Mouse (Mus musculus) ES-E14 (cell line): ENCODE results near the gene Dock4. TPM values are rescaled to one million over a fixed set of nuclear protein-coding genes. Genes with fewer than 3 reads are reported as not detected.

Experiments
- DNase-seq: peaks from one replicate; pipeline ENCODE4 v3.0.0-alpha.2; 2013; ENCODE audit warnings: low read depth, low spot score
- H3K27ac ChIP-seq: 2 replicates; pipeline ENCODE4 v1.5.1; 2012; ENCODE audit warnings: low read depth, mild to moderate bottlenecking, low read length, moderate library complexity, mixed read lengths; ENCODE audit not compliant: poor library complexity, insufficient read depth, severe bottlenecking
- H3K36me3 ChIP-seq: 2 replicates; pipeline ENCODE4 v1.6.1; 2012; ENCODE audit warnings: mild to moderate bottlenecking, low read length, moderate library complexity, mixed read lengths; ENCODE audit not compliant: control insufficient read depth, poor library complexity, insufficient read depth, severe bottlenecking
- H3K4me1 ChIP-seq, 2 experiments: fragments of 150-350 bp in 1 of 2; sonication (generic) in 1 of 2; 2 replicates each; pipeline ENCODE4 v1.6.1; 2012; ENCODE audit warnings: low read length in 2 of 2, mild to moderate bottlenecking in 1 of 2, mixed read lengths in 1 of 2; ENCODE audit not compliant: control insufficient read depth in 2 of 2, insufficient read depth in 2 of 2, poor library complexity in 1 of 2
- H3K4me3 ChIP-seq, 2 experiments: fragments of 150-350 bp in 1 of 2; sonication (generic) in 1 of 2; 2 replicates each; pipeline ENCODE4 v1.5.1; 2012; ENCODE audit warnings: low read length in 2 of 2, low read depth in 1 of 2, mild to moderate bottlenecking in 1 of 2, mixed read lengths in 1 of 2; ENCODE audit not compliant: insufficient read depth in 1 of 2, poor library complexity in 1 of 2, severe bottlenecking in 1 of 2
- H3K9ac ChIP-seq: 2 replicates; pipeline ENCODE4 v1.6.1; 2012; ENCODE audit warnings: low read depth, mild to moderate bottlenecking, low read length, mixed read lengths; ENCODE audit not compliant: poor library complexity, insufficient read depth, severe bottlenecking
- H3K9me3 ChIP-seq: fragments of 150-350 bp; sonication (generic); 2 replicates; pipeline ENCODE4 v1.6.1; 2012; ENCODE audit warnings: low read depth, mild to moderate bottlenecking, low read length; ENCODE audit not compliant: control insufficient read depth, insufficient read depth
- CHD2 ChIP-seq: IDR thresholded peaks from 2 replicates; pipeline ENCODE4 v1.6.1; 2014; ENCODE audit warnings: mild to moderate bottlenecking, low read depth, low read length, inconsistent platforms
- HCFC1 ChIP-seq: IDR thresholded peaks from 2 replicates; pipeline ENCODE4 v1.6.1; 2012; ENCODE audit warnings: low read length, inconsistent platforms, borderline replicate concordance; ENCODE audit not compliant: insufficient read depth
- MAFK ChIP-seq: IDR thresholded peaks from 2 replicates; pipeline ENCODE4 v1.6.1; 2014; ENCODE audit warnings: mild to moderate bottlenecking, low read depth, low read length, inconsistent platforms; ENCODE audit not compliant: insufficient read depth
- ZC3H11A ChIP-seq: IDR thresholded peaks from 2 replicates; pipeline ENCODE4 v1.6.1; 2012; ENCODE audit warnings: low read depth, mild to moderate bottlenecking, inconsistent platforms, low read length, borderline replicate concordance
- ZNF384 ChIP-seq: IDR thresholded peaks from 2 replicates; pipeline ENCODE4 v1.6.1; 2012; ENCODE audit warnings: low read depth, low read length, inconsistent platforms
- in situ Hi-C, 2 experiments: fragments of 600-800 bp; cut with MboI; formaldehyde crosslinking; loops; one replicate each; pipeline ENCODE4 v1.15.1; 2025; ENCODE audit warnings: low sequenced_read_pairs in 2 of 2, inconsistent platforms in 1 of 2; ENCODE audit not compliant: unreplicated experiment in 2 of 2
- total RNA-seq: library from RNA; depleted of rRNA; stranded (reverse); fragments of 300-350 nt; gene quantifications from 2 replicates; pipeline ENCODE4 v1.2.3, GENCODE M21; 2012

Gene Dock4
- total RNA-seq, 1 experiment: 7.9 TPM

DNA sequence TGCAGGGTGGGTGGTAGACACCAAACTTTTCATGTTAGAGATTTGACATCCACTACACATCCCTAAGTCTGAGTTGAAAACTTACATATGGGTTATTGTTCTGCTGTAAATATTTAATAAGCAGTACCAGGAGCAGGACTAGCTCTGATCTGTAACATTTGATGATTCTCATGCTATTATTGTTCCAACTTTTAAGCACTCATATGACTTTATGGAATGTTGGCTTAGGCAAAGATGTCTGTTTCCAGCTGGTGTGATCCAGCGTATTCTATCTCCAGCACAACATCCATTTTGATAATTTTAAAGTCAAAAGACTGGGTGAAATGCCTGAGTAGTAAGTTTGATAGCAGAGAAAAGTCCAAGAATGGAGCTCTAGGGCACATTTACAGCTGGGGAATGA, 261.4 kb downstream of the Dock4 start:
- no peak for DNase-seq
- Histone ChIP-seq H3K27ac (no peak overlapping the region), H3K4me1 (peaks cover 0 to 5% of the 10 kb centered on the region in 2 experiments; a peak in 1 of 4 replicates), H3K4me3 (no peak overlapping the region), H3K9ac (no peak overlapping the region), H3K9me3 (no peaks in the 10 kb centered on the region; the same call in 1 of the 2 replicates), H3K36me3 (no peaks in the 10 kb centered on the region)
- TF ChIP-seq CHD2 (no peak), HCFC1 (no peak), ZC3H11A (no peak), ZNF384 (no peak), MAFK (no peak)
- in situ Hi-C loops: no loop called here

DNA sequence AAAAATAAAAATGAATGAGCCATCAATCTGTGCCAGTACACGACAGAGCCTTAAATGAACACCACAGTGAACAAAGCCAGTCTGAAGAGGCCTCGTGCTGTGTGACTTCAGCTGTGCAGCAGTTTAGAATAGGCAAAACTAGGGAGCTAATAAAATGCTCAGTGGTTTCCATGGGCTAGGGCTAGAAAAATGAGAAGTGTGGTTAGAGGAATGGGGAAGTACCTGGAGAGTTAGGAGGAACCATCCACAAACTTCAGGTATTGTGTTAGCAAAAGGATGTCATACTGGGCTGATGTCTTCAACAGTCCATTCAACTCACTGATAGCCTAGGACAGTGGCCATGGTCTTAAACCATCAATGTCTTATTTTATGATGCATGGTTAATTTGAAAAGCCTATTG, 263.3 kb downstream of the Dock4 start:
- Histone ChIP-seq H3K4me3 (no peak overlapping the region), H3K27ac (no peak overlapping the region), H3K9me3 (no peaks in the 10 kb centered on the region; the same call in 1 of the 2 replicates), H3K9ac (no peak overlapping the region), H3K36me3 (no peaks in the 10 kb centered on the region), H3K4me1 (peaks cover 0 to 4% of the 10 kb centered on the region in 2 experiments; a peak in 1 of 4 replicates)
- DNase-seq: no peak
- in situ Hi-C loops: no loop called here
- TF ChIP-seq MAFK: no peak
- TF ChIP-seq ZC3H11A: no peak
- TF ChIP-seq CHD2: no peak
- TF ChIP-seq HCFC1: no peak
- TF ChIP-seq ZNF384: no peak

DNA sequence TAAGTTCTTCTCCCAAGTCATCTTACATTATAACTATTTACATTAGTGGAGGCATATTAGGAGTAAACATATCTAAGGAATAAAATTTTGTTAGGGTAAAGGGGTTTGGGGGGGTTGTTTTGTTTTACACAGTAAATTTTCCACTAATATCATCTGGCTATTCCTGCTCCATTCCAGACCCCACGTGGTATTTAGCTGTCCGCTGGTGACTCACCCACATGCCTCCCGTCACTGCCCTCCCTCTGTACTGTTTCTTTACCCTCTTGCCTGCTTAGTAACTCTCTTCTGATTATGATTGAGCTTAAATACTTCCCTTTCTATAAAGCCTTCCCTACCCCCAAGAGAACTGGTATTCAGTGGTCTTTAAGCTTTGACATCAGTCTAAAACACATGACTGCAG, 266.5 kb downstream of the Dock4 start:
- DNase-seq: no peak
- Histone ChIP-seq H3K27ac (no peak overlapping the region), H3K9ac (no peak overlapping the region), H3K36me3 (no peaks in the 10 kb centered on the region), H3K4me1 (no peaks in the 10 kb centered on the region), H3K9me3 (no peaks in the 10 kb centered on the region), H3K4me3 (no peak overlapping the region)
- TF ChIP-seq HCFC1: no peak
- no peak for TF ChIP-seq ZNF384
- TF ChIP-seq MAFK: no peak
- TF ChIP-seq CHD2: no peak
- no peak for TF ChIP-seq ZC3H11A
- in situ Hi-C loops: no loop called here

DNA sequence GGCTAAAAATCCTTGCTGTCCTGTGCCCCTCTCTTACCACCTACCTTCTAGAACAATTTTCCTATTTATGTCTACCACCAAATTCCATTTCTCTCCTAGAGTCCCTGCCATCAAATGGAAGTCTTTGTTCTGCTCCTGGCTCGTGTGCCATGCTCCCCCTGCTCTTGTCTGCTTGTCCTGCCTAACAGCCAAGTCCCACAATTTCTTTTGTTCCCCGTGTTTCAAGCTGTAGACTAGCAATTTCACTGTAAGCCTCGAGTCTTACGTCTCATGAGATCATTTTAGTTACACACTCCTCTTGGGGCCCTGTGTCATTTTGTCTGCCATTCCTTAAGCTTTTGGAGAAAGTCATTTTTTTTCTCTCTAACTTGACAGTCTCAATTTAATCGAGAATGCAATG, 268.5 kb downstream of the Dock4 start:
- Histone ChIP-seq H3K9ac (no peak overlapping the region), H3K9me3 (no peaks in the 10 kb centered on the region), H3K27ac (no peak overlapping the region), H3K36me3 (no peaks in the 10 kb centered on the region), H3K4me1 (no peaks in the 10 kb centered on the region), H3K4me3 (no peak overlapping the region)
- in situ Hi-C loops: no loop called here
- TF ChIP-seq MAFK (no peak), HCFC1 (no peak), CHD2 (no peak), ZNF384 (no peak), ZC3H11A (no peak)
- DNase-seq: no peak

DNA sequence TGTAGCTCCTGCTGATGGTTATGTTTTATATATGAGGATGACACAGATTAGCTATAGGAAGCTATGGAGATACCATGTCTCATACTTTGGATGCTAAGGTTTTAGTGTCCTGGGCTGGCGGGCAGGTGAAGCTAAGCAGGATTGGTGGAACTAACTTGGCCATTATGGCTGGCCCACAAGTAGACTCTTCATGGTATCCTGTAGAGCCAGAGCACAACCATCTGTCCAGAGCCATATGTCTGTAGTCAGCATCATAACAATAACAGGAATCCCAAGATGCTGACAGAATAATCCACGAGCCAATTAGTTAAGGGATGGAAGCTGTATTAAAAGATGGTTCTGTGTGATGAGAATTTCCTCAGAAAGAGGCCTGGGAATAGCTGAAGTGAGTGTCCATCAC, 269.4 kb downstream of the Dock4 start:
- in situ Hi-C loops: no loop called here
- Histone ChIP-seq H3K36me3 (no peaks in the 10 kb centered on the region), H3K9me3 (no peaks in the 10 kb centered on the region), H3K4me1 (no peaks in the 10 kb centered on the region), H3K27ac (no peak overlapping the region), H3K4me3 (no peak overlapping the region), H3K9ac (no peak overlapping the region)
- DNase-seq: no peak
- no peak for TF ChIP-seq ZC3H11A
- TF ChIP-seq MAFK: no peak
- TF ChIP-seq CHD2: no peak
- no peak for TF ChIP-seq HCFC1
- TF ChIP-seq ZNF384: no peak
